8 mouse cellular contexts compared by ENCODE assay signal in the genomic region with DNA sequence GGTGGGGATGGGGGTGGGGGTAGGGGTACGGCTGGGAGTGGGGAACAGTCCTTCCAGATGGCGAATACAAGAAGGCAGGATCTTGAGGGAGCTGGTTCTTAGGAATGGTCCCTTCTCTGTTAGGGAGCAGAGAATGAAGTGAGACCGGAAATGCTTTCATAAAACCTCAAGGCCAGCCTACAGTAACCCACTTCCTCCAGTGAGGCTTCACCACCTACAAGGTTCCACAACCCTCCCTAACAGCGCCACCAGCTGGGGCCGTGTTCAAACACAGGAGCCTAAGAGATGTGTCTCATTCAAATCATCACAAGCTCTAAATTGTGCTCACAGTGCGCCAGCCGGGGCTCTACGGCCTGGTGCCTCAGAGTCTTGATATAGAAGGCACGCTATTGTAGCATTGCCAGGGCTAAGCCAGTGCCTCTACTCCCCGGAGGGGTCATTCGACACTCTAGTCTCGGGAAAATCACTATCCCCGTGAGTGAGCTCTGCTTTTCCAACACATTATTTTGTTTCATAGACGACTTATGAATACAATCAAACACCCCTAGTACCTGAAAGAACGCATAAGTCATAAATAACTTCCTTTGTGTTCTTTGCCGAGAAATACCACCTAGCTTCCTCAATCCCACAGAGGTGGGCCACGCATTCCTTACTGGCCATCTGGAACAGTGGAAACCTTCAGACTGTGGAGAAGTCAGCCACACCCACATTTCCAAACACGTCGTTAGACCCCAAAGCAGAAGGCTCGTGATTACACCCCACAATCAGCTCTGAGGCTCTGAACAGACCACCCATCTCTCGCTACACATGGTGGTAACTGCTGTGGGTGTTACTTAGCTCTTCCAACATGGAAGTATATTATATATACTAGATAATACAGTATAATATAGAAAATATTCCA.
DNase-seq lines count a peak whose midpoint lies in the region; ATAC-seq lines count a peak whose summit lies in the region.

No protein-coding gene starts in this region.

- DNase-seq in midbrain, embryonic 14.5 days: peak; percentile 43
- peak; percentile 61 for DNase-seq in forebrain, embryonic 11.5 days (ENCODE audit: low spot score)
- peak; percentile 92 for DNase-seq in kidney, postnatal 10 days
- DNase-seq in liver, embryonic 11.5 days (ENCODE audit: low spot score): peak; percentile 40
- peak; percentile 89 to 93 for DNase-seq in thymus, adult 18-20 months

- H3K36me3 ChIP-seq in midbrain, embryonic 14.5 days (ENCODE audit: control insufficient read depth, insufficient read depth, low read length): no peaks in the 10 kb centered on the region
- H3K36me3 ChIP-seq in midbrain, embryonic 16.5 days (ENCODE audit: control insufficient read depth, insufficient read depth, low read length): no peaks in the 10 kb centered on the region
- H3K36me3 ChIP-seq in forebrain, embryonic 11.5 days (ENCODE audit: control insufficient read depth, insufficient read depth, low read length): no peaks in the 10 kb centered on the region
- no peaks in the 10 kb centered on the region for H3K36me3 ChIP-seq in heart, embryonic 15.5 days
- H3K36me3 ChIP-seq in liver, embryonic 11.5 days (ENCODE audit: control insufficient read depth, insufficient read depth, low read length): no peaks in the 10 kb centered on the region
- H3K36me3 ChIP-seq in neural tube, embryonic 13.5 days: no peaks in the 10 kb centered on the region

- no peak overlapping the region for H3K9ac ChIP-seq in midbrain, embryonic 14.5 days (replicated peaks; ENCODE audit: low read length)
- no peak overlapping the region for H3K9ac ChIP-seq in midbrain, embryonic 16.5 days (ENCODE audit: low read depth, low read length)
- H3K9ac ChIP-seq in forebrain, embryonic 11.5 days (ENCODE audit: low read length): no peak overlapping the region
- H3K9ac ChIP-seq in heart, embryonic 15.5 days: no peak overlapping the region
- no peak overlapping the region for H3K9ac ChIP-seq in liver, embryonic 11.5 days (ENCODE audit: low read depth, low read length)
- H3K9ac ChIP-seq in neural tube, embryonic 13.5 days: no peak overlapping the region

- 75% methylated on average over 21 of the region's 21 CpGs for WGBS in midbrain, embryonic 14.5 days
- WGBS in midbrain, embryonic 16.5 days: 68% methylated on average over 21 of the region's 21 CpGs
- 71% methylated on average over 21 of the region's 21 CpGs for WGBS in forebrain, embryonic 11.5 days
- 43% methylated on average over 21 of the region's 21 CpGs for WGBS in heart, embryonic 15.5 days
- 53% methylated on average over 21 of the region's 21 CpGs for WGBS in liver, embryonic 11.5 days
- 62% methylated on average over 21 of the region's 21 CpGs for WGBS in neural tube, embryonic 13.5 days

- H3K4me3 ChIP-seq in midbrain, embryonic 14.5 days (replicated peaks; ENCODE audit: low read depth, low read length): no peak overlapping the region
- H3K4me3 ChIP-seq in midbrain, embryonic 16.5 days (ENCODE audit: low read depth, low read length): no peak overlapping the region
- no peak overlapping the region for H3K4me3 ChIP-seq in forebrain, embryonic 11.5 days (ENCODE audit: low read depth, low read length)
- H3K4me3 ChIP-seq in heart, embryonic 15.5 days: peak overlapping the region; percentile 33; the same call in 1 of the 2 replicates
- H3K4me3 ChIP-seq in liver, embryonic 11.5 days (ENCODE audit: low read depth, low read length): no peak overlapping the region
- H3K4me3 ChIP-seq in neural tube, embryonic 13.5 days: no peak overlapping the region

- no peaks in the 10 kb centered on the region for H3K27me3 ChIP-seq in midbrain, embryonic 14.5 days (ENCODE audit: control insufficient read depth, insufficient read depth, low read length)
- H3K27me3 ChIP-seq in midbrain, embryonic 16.5 days (ENCODE audit: control insufficient read depth, insufficient read depth, low read depth, low read length): no peaks in the 10 kb centered on the region; the same call in 1 of the 2 replicates
- no peaks in the 10 kb centered on the region for H3K27me3 ChIP-seq in forebrain, embryonic 11.5 days (ENCODE audit: control insufficient read depth, insufficient read depth, low read length)
- no peaks in the 10 kb centered on the region for H3K27me3 ChIP-seq in heart, embryonic 15.5 days
- H3K27me3 ChIP-seq in liver, embryonic 11.5 days (replicated peaks; ENCODE audit: control insufficient read depth, insufficient read depth, low read length): no peaks in the 10 kb centered on the region
- no peaks in the 10 kb centered on the region for H3K27me3 ChIP-seq in neural tube, embryonic 13.5 days

- H3K4me1 ChIP-seq in midbrain, embryonic 14.5 days (ENCODE audit: control insufficient read depth, insufficient read depth, low read length): no peaks in the 10 kb centered on the region
- H3K4me1 ChIP-seq in midbrain, embryonic 16.5 days (ENCODE audit: control insufficient read depth, insufficient read depth, low read length): peaks cover 3% of the 10 kb centered on the region; the same call in 1 of the 2 replicates
- H3K4me1 ChIP-seq in forebrain, embryonic 11.5 days (replicated peaks; ENCODE audit: control insufficient read depth, insufficient read depth, low read length): no peaks in the 10 kb centered on the region
- H3K4me1 ChIP-seq in heart, embryonic 15.5 days (replicated peaks): peaks cover 18% of the 10 kb centered on the region
- peaks cover 8% of the 10 kb centered on the region for H3K4me1 ChIP-seq in liver, embryonic 11.5 days (replicated peaks; ENCODE audit: control insufficient read depth, insufficient read depth, low read length)
- H3K4me1 ChIP-seq in neural tube, embryonic 13.5 days (replicated peaks): peaks cover 14% of the 10 kb centered on the region

- 0 out of 2 replicates have a peak overlapping the region, but pooled peaks have one; percentile 26 for H3K27ac ChIP-seq in midbrain, embryonic 14.5 days (replicated peaks; ENCODE audit: low read depth, low read length)
- H3K27ac ChIP-seq in midbrain, embryonic 16.5 days (ENCODE audit: low read length): no peak overlapping the region
- no peak overlapping the region for H3K27ac ChIP-seq in forebrain, embryonic 11.5 days (ENCODE audit: low read depth, low read length)
- peak overlapping the region; percentile 76 for H3K27ac ChIP-seq in heart, embryonic 15.5 days
- H3K27ac ChIP-seq in liver, embryonic 11.5 days (ENCODE audit: low read depth, low read length): no peak overlapping the region
- peak overlapping the region; percentile 73 for H3K27ac ChIP-seq in neural tube, embryonic 13.5 days (replicated peaks)

- H3K9me3 ChIP-seq in midbrain, embryonic 14.5 days (ENCODE audit: control insufficient read depth, low read length): no peaks in the 10 kb centered on the region
- H3K9me3 ChIP-seq in midbrain, embryonic 16.5 days (replicated peaks; ENCODE audit: control insufficient read depth, low read length, poor library complexity, severe bottlenecking): no peaks in the 10 kb centered on the region
- H3K9me3 ChIP-seq in forebrain, embryonic 11.5 days (ENCODE audit: control insufficient read depth, low read length): no peaks in the 10 kb centered on the region
- no peaks in the 10 kb centered on the region for H3K9me3 ChIP-seq in heart, embryonic 15.5 days (replicated peaks)
- no peaks in the 10 kb centered on the region for H3K9me3 ChIP-seq in liver, embryonic 11.5 days (ENCODE audit: control insufficient read depth, low read length)
- H3K9me3 ChIP-seq in neural tube, embryonic 13.5 days: no peaks in the 10 kb centered on the region

- no peak overlapping the region for H3K4me2 ChIP-seq in midbrain, embryonic 14.5 days (ENCODE audit: low read length)
- no peak overlapping the region for H3K4me2 ChIP-seq in midbrain, embryonic 16.5 days (ENCODE audit: low read length)
- H3K4me2 ChIP-seq in forebrain, embryonic 11.5 days (ENCODE audit: low read depth, low read length, severe bottlenecking): no peak overlapping the region
- peak overlapping the region; percentile 64 for H3K4me2 ChIP-seq in heart, embryonic 15.5 days
- H3K4me2 ChIP-seq in liver, embryonic 11.5 days: peak overlapping the region; percentile 2; the same call in 1 of the 2 replicates
- no peak overlapping the region; the same call in 1 of the 2 replicates for H3K4me2 ChIP-seq in neural tube, embryonic 13.5 days

- no peak for ATAC-seq in midbrain, embryonic 14.5 days (ENCODE audit: low FRiP score, low TSS enrichment)
- no peak for ATAC-seq in midbrain, embryonic 16.5 days
- ATAC-seq in forebrain, embryonic 11.5 days (replicated peaks; ENCODE audit: low FRiP score): no peak
- ATAC-seq in heart, embryonic 15.5 days (replicated peaks; ENCODE audit: insufficient number of reproducible peaks, insufficient read depth, low FRiP score, low read depth): peak; percentile 64; the same call in 1 of the 2 replicates
- peak; percentile 71 for ATAC-seq in liver, embryonic 11.5 days (replicated peaks; ENCODE audit: low FRiP score)
- ATAC-seq in neural tube, embryonic 13.5 days (ENCODE audit: low read depth): peak; percentile 36; the same call in 1 of the 2 replicates

Comparison
In these comparisons a context has a peak if more than half of its experiments do, and no peak if none do; other contexts are left out.
1. H3K27ac ChIP-seq: peak in midbrain, embryonic 14.5 days (single experiment), heart, embryonic 15.5 days (single experiment) and neural tube, embryonic 13.5 days (single experiment); none in midbrain, embryonic 16.5 days (single experiment), forebrain, embryonic 11.5 days (single experiment) and liver, embryonic 11.5 days (single experiment).
2. ATAC-seq: peak in heart, embryonic 15.5 days (single experiment), liver, embryonic 11.5 days (single experiment) and neural tube, embryonic 13.5 days (single experiment); none in midbrain, embryonic 14.5 days (single experiment), midbrain, embryonic 16.5 days (single experiment) and forebrain, embryonic 11.5 days (single experiment).
3. DNase-seq: peak in every context shown above with its lines; median percentile 92 in kidney, postnatal 10 days; 91 in thymus, adult 18-20 months; 61 in forebrain, embryonic 11.5 days; 43 in midbrain, embryonic 14.5 days; 40 in liver, embryonic 11.5 days.
4. H3K4me2 ChIP-seq: peak in heart, embryonic 15.5 days (single experiment) and liver, embryonic 11.5 days (single experiment); none in midbrain, embryonic 14.5 days (single experiment), midbrain, embryonic 16.5 days (single experiment), forebrain, embryonic 11.5 days (single experiment) and neural tube, embryonic 13.5 days (single experiment).